Mouse (Mus musculus) WW6 (cell line): ENCODE results near the gene Dhh.

Experiments
- DNase-seq: peaks from one replicate; pipeline ENCODE4 v3.0.0-alpha.2; 2013; ENCODE audit warnings: low read depth, low spot score

Gene Dhh

GRCm38 (mm10) chr15:98851229-98851818 is 47.0 kb downstream of the Dhh start:
- no peak for DNase-seq

GRCm38 (mm10) chr15:98850668-98851067 is 47.7 kb downstream of the Dhh start:
- no peak for DNase-seq

- DNase-seq: no peak
Observed at GRCm38 (mm10) chr15:98849956-98850600, 48.3 kb downstream of the Dhh start.

DNA sequence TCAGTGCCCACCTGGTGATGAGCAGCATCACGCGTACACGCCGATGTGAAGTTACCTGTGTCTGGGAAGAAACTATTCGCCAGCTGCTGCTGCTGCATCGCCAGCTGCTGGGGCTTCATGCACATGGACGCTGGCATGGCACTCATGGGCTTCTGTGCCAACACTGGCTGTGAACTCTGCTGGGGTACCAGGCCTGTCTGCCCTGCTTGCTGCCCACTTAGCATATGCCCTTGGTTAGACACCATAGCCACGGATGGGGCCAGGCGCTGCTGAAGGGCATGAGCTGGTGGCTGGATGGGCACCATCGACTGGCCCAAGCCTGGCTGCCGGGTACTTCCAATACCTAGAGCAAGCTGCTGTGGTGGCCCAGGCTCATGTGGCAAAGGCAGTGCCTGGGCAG is 49.2 kb downstream of the Dhh start:
- no peak for DNase-seq

- no peak for DNase-seq
Observed at GRCm38 (mm10) chr15:98846140-98846539, 52.2 kb downstream of the Dhh start.

DNA sequence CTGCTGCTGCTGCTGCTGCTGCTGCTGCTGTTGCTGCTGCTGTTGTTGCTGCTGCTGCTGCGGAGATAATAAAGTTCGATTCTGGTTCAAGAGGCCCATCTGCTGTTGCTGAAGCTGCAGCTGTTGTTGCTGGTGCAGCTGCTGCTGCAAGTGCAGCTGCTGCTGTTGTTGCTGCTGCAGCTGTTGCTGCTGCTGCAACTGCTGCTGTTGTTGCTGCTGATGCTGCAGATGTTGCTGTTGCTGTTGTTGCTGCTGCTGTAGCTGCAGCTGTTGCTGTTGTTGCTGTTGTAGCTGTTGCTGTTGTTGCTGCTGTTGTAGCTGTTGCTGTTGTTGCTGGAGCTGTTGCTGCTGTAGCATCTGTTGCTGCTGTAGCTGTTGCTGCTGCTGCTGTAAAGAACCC is 53.2 kb downstream of the Dhh start:
- no peak for DNase-seq

GRCm38 (mm10) chr15:98843595-98844223 is 54.6 kb downstream of the Dhh start:
- DNase-seq: no peak
